Mouse (Mus musculus): ENCODE results near the gene Ncaph2. TPM values are rescaled to one million over a fixed set of nuclear protein-coding genes. Genes with fewer than 3 reads are reported as not detected.

The Ncaph2 gene
- total RNA-seq, 1 experiment from 2014 or later: 88.4 TPM

DNA sequence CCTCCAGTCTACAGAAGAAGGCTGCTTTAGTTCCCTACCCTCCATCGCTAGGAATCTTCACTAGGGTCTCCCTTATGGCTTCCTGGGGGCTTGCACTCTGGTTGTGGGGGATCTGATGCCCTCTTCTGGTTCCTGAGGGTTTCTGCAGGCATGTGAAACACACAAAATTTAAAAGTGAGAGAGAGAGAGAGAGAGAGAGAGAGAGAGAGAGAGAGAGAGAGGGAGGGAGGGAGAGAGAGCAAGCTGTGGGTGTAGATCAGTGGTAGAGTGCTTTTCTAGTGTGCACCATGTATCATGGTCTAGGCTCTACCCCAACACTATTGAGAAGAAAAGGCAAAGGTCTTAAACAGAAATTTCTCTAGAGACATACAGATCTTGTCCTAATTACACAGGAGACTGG lies 13.8 kb upstream of the Ncaph2 start:
- no peak for DNase-seq

- no peak for DNase-seq
These were observed 12.2 kb upstream of the Ncaph2 start for GRCm38 (mm10) chr15:89343325-89343724.

GRCm38 (mm10) chr15:89350447-89350846 lies 5.1 kb upstream of the Ncaph2 start:
- no peak for DNase-seq

GRCm38 (mm10) chr15:89351302-89351701 lies 4.2 kb upstream of the Ncaph2 start:
- no peak for DNase-seq

GRCm38 (mm10) chr15:89352054-89352453 lies 3.5 kb upstream of the Ncaph2 start:
- no peak for DNase-seq

- no peak for DNase-seq
These were observed 2.7 kb upstream of the Ncaph2 start for GRCm38 (mm10) chr15:89352795-89353194.

GRCm38 (mm10) chr15:89353837-89354236 lies 1.7 kb upstream of the Ncaph2 start:
- no peak for DNase-seq

GRCm38 (mm10) chr15:89354455-89354854 lies 1.1 kb upstream of the Ncaph2 start:
- DNase-seq: no peak

DNA sequence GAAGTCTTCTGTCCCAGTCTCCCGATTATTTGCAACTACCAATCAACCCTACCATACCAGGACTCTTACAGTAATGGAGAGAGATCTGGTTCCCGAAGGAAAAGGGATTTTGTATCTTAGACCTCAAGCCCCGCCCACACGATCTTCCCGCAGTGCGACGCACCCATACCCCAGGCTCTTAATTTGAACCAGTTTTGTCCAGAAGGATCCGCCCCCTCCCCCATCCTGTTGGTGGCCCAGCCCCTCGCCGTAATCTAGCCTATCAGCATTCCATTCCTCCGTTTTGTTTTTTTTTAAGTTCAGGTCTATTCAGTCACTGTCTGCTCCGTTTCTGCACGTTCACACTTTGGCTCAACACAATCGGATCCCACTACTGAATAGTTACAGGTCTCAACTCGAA lies 853 bp downstream of the Ncaph2 start:
- DNase-seq: peak; percentile 73

DNA sequence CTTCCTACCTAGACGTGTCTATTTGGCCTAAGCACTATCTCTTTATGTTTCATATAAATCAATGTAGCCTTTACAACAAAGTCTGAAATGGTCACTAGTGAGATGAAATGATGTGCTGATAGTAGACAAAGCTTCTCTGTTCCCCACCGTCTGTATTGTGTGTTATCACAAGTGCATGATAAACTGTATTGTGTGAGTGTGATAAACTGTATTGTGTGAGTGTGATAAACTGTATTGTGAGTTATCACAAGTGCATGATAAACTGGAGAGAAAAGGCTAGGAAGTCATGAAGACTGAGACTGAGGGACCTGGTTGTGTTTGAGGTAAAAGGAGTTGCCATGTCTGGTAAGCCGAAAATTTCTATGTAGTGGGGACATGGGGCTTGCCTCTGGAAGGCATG lies 3.3 kb downstream of the Ncaph2 start:
- no peak for DNase-seq

GRCm38 (mm10) chr15:89363051-89363450 lies 7.5 kb downstream of the Ncaph2 start:
- no peak for DNase-seq

DNA sequence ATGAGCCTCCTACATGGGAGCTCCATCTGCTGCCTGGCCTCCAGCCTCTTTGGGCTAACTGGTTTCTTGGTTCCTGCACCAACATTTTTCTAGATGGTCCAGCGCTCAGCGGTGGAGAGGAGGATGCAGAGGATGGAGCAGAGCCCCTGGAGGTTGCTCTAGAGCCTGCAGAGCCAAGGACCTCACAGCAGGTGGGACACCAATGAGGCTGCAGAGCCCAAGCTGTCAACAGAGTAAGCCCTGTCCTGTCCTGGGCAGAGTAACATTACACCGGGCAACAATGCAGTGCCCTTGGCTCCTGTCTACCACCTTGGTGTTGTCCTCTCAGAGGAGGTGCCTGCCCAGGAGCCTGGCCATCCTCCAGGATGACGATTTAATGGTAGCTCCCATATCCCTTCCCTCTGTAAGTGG lies 9.6 kb downstream of the Ncaph2 start:
- no peak for DNase-seq

GRCm38 (mm10) chr15:89372068-89372467 lies 16.5 kb downstream of the Ncaph2 start:
- DNase-seq: no peak

DNA sequence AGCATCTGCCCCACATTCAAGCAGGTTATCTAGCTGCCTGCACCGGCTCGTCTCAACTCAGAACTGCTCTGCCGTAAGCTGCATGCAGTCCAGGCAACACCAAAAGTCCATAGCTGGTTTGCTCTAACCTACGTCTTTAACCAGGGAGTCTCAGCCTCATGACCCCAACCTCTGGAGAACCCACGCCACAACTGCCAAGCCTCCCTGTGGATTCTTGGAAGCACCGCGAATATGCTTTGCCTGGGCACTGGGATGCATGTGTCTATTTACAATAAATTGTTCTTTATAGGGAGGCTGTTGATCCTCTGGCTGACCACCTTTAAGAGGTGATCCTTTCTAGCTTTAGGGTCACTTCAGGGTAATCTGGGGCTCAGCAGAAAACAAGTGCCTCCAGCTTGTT lies 17.0 kb downstream of the Ncaph2 start:
- DNase-seq: no peak

DNA sequence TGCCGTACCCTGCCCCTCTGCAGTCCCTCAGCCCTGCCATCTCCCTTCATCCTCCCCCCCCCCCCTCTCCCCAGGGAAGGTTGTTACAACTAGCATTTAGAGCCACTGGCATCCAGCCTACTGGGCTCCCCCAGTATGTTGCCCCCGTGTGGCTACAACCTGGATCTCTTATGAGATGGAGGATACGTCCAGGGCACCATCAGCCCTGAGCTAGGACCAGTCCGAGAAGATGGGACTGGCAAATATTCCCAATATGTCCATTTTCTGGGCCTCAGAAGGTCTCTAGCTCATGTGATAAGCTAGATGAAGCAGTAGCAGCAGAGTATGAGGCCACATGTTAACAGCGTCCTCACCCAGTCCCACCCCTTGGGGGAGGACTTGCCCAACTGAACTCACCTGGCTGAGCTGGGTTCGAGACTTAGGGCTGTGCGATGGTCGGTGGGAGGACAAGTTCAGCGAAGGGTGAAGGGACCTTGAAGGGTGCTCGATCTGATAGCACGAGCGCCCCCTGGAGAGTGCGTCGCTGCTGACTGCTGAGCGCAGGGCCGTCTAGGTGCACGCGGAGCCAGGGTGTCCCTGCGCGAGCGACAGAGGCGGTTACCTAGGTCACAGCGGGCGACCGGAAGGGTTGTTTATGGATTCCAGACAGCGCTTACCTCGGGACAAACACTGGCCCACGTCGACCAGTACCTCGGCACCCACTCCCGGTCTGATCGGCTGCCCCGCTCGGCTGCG lies 17.7 kb downstream of the Ncaph2 start:
- peak; percentile 87 for DNase-seq

DNA sequence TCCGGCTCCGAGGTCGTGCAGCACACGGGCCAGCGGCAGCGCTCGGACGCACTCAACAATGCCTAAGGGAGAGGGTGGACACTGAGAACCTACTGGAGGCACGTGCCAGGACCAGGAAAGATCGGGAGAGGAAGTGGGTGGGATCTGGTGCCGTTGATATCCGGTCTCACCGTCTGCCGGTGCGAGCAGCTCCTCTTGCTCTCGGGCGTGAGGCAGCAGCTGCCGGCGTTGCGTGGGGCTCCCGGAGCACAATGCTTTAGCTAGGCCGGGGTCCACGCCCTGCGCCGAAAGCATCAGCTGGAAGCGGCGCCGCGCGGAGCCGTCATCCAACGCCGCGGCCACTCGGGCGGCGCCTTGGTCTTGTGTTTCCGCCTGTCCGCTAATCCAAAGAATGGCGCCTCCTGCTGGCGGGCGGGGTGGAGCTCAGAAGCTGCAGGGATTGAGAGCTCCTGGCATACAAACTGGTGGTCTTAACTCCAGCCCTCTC lies 18.3 kb downstream of the Ncaph2 start, which contains the start of gene Sco2:
Gene Sco2 (minus strand): TSS at position 85 of the 487 bp plus-strand sequence.
- peak; percentile 95 for DNase-seq

- no peak for DNase-seq
These were observed 18.8 kb downstream of the Ncaph2 start for GRCm38 (mm10) chr15:89374340-89374739.

GRCm38 (mm10) chr15:89374801-89375534 lies 19.4 kb downstream of the Ncaph2 start:
- no peak for DNase-seq

DNA sequence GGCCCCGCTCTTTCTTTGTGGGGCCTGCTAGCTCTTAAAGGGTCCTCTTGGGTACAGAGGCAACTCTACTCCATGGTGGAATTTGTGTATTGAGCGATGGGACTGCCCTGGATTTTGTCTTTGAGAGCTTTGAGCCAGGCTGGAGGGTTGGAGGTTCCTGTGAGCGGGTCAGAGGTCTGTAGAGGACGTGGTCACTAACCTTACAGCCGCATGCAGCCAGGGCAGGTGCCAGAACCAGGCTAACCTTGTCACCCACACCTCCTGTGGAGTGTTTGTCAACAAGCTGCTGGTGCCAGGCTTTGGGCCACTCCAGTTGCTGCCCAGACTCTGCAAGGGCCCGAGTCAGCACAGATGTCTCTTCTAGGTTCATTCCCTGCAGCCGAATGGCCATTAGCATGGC lies 20.5 kb downstream of the Ncaph2 start:
- DNase-seq: no peak

- DNase-seq: no peak
These were observed 21.4 kb downstream of the Ncaph2 start, which contains the start of gene Tymp for GRCm38 (mm10) chr15:89376957-89377356. TSS of gene Tymp (minus strand) at chr15:89377039.

- no peak for DNase-seq
These were observed 21.8 kb downstream of the Ncaph2 start for GRCm38 (mm10) chr15:89377362-89377761.

DNA sequence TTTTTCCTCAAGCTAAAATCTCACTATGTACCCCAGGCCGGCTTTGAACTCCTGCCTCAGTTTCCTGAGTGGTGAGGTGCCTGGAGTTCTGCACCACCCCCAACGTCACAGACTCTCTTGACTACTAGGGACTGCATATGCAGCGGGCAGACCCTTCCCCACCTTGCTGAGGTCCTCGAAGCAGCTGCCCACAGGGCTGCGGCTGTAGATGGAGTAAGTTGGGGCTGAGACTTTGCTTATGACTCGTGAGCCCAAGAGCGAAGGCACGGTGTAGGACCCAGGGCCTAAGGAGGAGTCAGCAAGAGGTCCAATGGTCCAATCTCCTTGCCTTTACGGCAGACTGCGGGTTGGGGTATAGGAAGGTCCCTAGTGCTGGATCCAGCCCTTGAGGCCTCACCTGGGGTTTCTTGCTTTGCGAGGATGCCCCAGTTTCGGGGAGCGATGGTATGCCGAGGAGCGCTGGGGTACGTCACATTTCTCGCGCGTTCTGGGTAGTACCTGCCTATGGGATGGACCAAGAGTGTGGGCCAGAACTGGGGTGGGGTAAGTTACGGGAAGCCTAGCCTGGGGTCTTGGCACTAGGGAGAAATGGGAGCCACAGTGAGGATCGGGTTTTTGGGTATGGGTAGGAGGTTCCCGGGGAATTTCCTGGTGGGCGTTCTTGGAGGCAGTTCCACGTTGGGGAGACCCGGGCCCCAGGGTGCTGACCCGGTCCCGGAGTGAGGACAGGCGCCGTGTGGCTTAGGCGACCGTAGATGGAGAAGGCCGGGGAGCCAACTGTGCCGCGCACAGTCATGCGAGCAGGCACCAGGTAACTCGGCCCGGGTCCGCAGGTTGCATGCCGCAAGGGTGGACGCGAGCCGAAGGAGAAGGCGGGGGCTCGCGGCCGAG lies 22.7 kb downstream of the Ncaph2 start:
- DNase-seq: no peak

Data from adrenal gland, postnatal 25 days (tissue).